Mouse (Mus musculus) ZHBTc4 (cell line): Measurements from ENCODE around the gene Pxk.

Experiments
- DNase-seq: peaks from one replicate; pipeline ENCODE4 v3.0.0-alpha.2; 2011; ENCODE audit warnings: low read depth, low spot score

Pxk gene

DNA sequence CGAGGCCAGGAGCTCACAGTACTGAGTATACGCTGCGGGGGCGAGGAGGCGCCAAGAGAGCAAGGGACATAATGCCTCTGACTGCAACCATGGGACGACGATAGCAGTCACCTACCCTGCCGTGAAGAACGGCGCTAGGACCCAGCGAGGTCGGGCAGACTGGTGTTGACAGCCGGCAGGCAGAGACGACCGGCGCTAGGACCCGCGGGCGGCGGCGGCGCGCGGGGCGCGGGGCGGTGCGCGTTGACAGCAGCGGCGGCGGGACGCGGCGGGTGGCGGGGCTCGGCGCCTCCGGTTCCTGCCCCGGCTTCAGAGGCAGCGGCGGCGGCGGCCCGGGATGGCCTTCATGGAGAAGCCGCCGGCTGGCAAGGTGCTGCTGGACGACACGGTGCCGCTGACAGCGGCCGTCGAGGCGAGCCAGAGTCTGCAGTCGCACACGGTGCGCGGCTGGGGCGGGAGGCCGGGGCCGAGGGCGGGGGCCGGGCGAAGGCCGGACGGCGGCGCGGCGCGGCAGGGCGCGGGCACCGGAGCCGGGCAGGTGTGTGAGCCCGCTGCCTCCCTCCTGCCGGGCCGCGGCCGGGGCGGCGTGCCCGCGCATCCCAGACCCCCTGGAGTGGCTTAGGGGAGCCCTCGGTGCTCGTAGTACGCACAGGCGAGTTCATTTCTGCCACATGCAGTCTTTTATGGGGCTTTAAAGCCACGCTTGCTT is at the start of gene Pxk:
TSS of gene Pxk (plus strand) at position 234 of the 709 bp plus-strand sequence.
- peak; percentile 90 for DNase-seq

DNA sequence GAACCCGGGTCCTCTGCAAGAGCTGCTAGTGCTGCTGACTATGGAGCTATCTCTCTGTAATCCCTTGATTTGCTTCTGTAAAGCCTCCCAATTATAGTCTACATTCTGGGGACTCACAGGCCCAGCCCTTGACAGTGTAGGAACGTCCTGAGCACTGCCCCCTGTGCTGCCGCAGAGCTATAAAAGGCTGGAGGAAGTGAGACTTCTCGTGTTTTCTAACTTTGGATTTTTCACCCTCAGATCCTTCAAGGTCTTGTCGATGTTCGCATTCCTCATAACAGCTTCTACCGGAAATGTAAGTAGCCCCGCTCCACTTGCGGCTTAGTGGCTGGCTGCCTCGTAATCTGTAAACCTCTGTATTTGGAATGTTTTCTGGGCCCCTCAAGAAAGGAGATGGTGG is 48.7 kb upstream of the Pxk start:
- DNase-seq = no peak

DNA sequence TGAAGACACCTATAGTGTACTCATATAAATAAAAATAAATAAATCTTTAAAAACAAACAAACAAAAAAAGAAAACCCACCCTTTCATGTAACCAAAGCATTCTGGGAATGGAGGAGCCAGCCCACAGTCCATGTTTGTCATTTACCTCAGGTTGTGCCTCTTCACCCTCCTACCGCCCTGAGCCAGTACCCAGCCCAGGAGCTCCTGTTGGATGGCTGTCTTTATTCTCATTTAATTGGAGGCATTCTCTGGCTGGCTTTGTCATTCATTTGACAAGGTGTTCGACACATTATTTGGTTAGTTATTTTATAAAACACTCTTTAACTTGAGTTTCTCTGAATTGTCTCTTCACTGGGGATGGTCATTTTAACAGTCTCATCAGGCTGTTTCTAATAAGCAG is 46.1 kb upstream of the Pxk start:
- DNase-seq = peak; percentile 76

DNA sequence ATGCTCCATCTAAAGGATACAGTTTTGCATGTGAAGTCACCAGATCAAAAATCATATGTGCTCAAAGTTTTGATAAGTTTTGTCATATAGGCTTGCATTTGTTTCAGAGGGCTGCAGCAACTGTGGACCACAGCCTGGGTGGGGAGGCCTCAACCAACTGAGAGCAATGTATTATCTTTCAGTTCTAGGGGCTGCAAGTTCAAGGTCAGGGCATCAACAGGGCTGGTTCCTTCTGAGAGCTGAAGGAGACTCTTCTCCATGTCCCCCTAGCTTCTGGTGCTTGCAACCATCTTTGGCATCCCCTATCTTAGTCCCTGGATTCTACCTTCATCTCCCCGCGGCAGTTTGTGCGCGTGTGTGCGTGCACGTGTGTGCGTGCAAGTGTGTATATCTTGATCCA is 45.4 kb upstream of the Pxk start:
- DNase-seq = no peak

DNA sequence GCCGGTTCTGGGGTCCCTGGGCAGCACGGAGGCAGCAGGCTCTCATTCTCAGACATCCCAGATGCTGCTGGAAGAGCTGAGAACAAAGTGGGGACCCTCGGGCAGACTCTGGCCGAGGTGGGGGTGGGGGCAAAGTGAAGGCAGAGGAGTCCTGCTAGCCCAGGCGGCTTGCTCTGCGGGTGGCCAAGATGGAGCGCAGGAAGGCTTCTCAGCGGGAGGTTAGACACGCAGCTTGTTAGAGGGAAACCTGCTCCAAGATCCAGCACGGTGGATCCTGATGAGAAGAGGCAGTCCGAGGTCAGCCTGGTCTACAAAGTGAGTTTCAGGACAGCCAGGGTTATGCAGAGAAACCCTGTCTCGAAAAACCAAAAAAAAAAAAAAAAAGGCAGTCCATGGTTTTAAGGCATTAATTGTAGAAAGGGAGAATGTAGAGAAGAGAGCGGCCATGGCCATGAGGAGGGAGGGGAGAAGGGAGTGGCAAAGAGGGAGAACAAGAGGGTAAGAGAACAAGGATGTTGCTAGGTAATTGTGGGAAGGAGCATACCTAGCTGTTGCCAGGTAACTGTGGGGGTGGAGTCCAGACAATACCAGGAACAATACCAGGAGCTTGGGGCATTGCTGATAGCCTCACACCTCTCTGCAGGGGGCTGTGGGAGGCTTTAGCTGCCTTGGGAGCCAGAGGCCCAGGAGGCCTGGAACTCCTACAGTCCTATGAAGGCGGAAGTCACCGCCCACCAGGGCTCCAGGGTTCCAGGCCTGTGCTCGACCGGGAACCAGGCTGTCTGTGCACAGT is 43.5 kb upstream of the Pxk start:
- peak; percentile 99 for DNase-seq

DNA sequence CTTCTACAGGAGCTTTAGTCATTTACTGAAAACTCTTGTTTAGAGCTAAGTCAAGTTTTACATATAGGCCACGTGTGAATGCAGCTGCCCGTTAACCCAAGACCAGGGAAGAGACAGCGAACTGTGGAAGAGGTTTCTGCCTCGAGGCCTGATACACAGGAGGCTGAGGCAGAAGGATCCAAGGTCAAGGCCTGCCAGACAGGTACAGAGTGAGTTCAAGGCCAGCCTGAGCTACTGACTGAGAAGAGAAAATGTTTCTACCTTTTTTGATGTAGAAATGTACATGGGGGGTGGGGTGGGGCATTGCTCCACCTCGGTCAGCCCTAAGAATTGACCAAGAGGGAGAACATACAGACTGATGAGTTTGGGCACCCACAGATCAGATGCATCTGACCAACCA is 41.9 kb upstream of the Pxk start:
- no peak for DNase-seq

DNA sequence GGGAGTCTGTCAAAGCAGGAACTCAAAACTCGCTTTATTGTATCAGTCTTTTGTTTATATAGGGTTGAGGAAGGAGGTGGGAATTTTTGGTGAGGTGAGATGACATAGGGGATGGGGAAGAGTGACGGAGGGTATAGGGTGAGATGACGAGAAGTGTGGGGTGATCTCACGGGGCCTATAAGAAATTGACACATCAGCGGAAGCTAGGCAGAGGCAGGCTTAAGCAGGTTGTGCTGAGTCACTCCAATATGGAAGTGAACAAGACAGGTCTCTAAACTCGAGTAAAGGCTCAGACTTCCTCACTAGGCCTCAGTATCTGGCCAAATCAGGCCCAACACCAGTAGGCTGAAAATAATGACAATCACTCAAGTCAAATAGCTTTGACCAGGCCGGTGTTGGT is 38.1 kb upstream of the Pxk start:
- DNase-seq = peak; percentile 29

DNA sequence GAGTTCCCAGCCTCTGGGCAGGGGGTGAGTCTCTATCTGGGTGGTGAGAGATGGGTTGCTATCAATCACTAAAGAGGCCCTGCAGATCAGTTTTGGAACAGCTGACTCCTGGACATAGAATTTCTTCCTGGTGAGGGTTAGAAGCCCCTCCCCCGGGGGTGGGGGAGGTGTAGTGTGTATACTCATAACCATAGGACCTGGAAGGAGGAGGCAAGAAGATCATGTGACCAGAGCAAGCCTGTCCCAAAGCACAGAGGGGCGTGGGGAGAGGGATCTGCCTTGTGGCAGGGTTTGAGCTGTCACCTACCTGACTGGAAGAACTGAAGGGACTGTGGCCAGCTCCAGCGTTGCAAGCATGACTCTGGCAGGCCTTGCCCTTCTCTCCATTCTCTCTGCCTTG is 35.9 kb upstream of the Pxk start:
- peak; percentile 85 for DNase-seq

DNA sequence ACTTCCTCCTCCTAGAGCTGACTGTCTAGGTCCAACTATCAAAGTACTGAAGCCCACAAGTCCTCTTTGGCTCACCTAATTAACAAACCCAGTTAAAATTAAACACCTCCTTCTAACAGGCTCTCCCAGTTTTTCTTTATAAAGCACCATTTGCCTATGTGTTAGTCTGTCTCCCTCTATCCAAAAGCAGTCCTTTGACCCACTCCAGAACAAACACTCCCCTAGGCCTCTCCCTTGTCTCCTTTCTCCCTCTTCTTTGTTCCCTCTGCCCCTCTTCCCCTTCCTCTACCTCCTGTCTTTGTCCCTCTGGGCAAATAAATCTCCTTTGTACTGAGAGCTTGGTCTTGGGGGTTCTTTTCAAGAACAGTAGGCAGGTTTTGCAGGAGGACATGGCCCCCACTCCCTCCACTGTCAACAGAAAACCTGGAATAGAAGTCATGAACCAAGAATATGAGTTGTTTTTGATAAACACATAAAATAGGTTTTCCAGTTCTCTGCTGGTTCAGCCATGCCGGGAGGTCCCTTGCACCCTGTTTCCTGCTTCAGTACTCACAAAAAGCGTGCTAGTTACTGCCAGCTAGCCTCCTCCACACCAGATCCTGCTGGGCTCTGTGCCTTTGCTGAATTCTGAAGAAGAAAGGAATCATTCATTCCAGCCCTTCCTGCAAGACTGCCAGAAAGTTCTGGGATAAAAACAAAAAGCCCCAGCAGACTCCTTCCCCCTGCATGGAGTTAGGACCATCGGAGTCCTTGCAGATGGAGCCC is 35.3 kb upstream of the Pxk start:
- no peak for DNase-seq

DNA sequence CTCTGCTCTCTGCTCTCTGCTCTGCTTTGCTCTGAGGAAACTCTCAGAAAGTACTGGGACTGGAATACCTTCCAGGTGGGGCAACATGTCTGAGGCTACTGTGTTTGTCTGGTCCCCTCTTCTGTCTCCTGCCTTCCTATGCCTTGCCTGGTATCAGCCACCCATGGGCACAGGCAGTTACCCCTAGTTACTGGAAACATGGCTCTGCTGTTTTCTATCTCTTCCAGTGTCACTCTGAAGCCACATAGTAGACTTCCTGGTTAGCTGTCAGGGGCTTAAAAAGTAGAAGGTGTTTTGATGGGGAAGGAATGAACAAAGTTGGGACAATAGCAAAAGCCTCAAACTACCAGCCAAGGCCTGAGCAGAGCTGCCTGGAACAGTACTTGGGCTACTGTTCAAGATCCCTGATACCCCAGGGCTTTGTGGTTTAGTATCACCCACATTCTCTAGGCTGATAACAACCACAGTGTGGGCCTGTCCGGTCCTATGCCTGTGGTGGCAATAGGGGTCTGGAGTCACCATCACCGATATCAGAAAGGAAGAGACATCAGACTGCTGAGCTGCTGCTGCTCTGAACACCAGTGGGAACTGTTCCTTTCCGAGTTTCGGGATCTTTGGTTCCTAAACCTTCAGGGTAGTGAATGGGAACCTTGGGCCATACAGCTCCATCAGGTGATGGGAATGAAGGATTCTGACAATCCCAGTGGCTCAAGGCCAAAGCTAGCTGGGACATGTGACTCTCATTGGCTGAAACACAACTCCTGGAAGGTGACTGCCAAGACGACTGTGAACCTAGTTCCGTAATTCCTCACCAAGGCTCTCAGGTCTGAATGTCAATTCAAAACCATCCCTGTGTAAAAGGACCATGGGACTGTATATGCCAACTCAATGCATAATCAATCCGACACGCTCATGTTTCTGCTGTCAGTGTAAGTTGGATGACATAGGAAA is 33.9 kb upstream of the Pxk start:
- DNase-seq = no peak

DNA sequence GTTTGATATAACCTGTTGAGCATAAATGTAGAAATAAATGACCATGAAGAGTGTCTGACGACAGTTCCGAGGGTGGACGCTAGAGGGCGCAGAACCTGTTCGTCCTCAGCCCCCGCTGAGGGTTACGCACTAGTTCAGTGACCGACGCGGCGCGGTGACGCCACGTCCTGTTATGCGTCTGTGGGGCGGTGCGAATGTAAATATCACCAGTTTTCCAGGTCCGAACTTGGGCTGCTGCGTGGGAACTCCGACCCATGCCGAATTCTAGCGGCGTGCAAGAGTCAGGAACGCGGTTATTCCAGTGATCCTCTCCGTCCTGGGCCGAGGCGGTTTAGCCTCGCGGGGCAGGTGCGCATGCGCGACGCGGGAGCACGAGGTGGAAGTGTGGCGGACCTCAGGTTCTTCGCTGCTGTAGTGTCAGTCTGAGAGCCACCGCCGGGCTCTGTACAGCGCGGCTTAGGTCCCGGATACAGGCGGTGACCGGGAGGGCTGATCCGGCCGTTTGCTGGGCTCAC is 17.8 kb upstream of the Pxk start, which contains the start of gene Rpp14:
TSS of gene Rpp14 (plus strand) at position 203 of the 515 bp plus-strand sequence.
- DNase-seq = peak; percentile 98

DNA sequence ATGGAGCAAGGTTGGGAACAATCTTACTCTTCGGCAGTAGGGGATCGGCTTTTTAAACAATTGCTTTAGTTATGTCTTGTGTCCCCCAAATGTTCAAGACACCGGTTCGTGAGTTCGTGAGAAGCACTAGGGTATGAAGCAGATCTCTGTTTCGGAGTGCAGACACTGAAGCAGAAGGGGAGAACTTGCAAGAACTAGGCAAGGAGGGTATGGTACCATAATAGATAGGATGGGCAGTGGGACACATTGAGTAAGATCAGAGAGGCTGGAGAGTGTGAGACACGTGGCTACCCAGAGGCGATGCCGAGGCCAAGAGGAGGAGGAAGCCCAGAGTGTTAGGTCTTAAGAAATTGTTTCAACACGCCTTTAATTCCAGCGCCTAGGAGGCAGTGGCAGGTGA is 17.3 kb upstream of the Pxk start:
- peak; percentile 49 for DNase-seq

DNA sequence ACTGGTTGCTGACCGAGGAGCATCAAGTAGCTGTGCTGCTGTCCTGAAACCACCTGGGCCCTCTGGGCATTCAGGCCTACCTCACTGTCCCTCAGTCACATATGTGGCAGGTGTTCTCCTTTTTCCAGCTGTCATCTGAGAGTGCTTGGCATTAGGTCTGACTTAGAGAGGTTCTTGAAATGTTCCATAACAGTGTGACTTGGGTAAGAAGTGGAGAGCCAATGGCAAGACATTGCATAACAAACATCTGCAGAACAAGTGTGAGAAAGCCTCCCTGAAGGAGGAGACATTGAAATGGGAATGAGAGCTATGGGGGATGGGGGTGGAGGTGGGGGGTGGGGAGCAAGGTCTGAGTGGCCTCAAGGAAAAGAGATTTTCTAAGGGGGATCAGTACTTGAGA is 15.1 kb upstream of the Pxk start:
- no peak for DNase-seq

DNA sequence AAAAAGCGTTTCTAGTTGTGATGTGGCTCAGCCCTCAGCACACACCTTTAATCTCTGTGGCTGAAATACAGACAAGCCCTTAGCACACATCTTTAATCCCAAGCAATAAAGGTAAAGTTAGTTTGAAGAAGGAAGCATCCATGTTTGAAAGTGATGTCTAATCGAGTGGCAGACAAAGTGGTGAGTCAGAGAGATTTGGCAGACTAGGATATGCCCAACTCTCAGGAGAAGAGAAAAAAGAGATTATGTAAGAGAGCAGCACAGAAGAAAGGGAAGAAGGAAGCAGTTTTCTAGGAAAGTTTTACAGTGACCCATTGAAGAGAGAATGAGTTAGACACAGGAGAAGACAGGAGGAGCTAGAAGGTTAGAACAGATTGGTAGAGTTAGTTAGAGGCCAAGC is 9.0 kb upstream of the Pxk start:
- no peak for DNase-seq

DNA sequence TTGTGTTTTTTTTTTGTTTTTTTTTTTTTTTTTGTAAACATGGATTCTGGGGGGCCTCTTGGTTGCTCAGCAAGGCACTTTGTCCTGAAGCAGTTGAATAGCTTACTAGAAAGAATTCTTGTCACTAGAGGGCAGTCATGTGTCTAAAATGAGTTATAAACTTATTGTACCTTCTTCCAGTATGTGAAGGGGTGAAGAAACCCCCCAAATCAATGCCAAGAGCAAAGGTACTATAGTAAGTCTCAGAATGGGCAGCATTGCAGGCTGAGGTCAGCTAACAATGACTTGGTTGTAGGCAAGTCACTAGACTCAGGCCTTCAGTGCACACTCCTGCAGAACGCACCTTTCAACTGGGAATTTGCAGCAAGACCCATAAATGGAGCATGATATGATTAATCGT is 5.4 kb upstream of the Pxk start:
- peak; percentile 46 for DNase-seq

DNA sequence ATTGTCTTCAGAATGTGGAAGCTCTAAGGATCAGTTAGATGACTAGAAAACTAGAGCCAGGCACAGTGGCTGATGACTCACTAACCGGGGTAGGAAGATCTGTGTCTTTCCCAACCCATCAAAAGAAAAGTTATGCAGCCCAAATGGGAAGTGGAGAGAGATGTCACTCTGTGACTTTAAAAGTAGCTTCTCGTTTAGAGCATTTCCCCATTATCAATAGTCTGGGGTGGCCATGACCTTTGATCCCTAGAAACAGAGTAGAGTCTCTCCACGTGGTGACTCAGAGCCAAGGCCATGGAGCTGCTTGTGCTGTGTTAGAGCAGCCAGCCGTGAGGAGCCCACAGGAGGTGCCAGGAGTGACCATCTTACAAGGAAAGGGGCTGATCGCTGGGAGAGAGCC is 4.6 kb upstream of the Pxk start:
- DNase-seq = no peak

DNA sequence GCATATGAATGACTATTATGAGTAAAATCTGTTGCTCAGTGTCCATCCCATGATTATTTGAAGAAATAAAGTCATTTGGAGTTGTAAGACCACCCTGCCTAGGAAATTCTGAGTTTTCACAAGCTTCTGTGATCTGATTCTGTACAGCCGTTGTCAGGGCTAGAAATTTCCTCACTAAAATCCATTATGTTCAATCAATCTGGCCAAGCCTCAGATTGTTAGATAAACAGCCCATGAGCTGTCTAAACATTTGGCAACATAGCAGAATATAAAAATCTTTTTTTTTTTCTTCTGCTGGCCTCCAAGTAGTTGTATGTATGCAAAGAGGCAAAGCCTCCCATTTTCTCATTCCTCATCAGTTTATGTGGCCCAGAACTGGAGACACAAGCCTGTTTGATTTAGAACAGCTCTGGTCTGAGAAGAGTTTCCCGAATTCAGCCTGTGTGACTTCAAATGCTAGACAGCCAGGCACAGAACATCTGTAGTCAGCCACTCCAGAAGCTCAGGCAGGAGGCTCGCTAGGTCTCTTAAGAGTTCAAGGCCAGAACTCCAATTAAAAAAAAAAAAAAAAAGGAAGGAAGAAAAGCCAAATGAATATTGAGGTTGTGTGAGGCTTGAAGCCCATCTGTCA is 3.0 kb upstream of the Pxk start:
- no peak for DNase-seq

DNA sequence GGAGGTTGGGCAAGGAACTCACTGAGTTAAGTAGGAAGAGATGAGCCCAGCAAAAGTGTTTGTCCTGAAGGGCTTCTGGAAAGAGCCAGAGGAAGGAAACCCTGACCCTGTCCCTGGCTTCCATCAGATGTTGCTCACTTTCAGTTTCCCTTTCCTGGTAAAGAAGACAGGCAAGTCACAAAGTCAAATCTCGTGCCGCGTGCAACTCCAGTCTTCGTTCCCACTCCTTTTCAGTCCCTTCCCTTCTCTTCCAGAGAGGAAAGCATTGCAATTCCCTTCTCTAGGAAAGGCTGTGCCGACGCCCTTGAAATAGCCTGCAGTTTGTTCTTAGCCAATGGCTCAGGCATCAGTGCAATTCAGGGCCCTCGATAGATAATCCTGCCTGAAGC is 2.5 kb upstream of the Pxk start:
- peak; percentile 55 for DNase-seq

DNA sequence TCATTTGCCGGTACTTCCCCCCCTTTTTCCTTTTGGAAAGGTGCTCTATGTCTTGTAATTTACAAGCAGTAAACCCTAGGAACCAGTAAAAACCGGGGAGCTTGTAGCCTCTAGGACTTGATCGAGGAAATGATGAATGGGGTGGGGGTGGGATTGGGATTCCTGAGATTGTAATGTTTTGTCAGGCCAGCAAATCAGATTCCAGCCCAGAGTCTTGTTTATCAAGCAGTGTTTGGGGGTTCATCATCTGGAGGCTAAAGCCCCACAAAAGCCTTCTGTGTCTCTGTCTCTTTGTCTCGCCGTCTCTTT is 630 bp downstream of the Pxk start:
- no peak for DNase-seq

DNA sequence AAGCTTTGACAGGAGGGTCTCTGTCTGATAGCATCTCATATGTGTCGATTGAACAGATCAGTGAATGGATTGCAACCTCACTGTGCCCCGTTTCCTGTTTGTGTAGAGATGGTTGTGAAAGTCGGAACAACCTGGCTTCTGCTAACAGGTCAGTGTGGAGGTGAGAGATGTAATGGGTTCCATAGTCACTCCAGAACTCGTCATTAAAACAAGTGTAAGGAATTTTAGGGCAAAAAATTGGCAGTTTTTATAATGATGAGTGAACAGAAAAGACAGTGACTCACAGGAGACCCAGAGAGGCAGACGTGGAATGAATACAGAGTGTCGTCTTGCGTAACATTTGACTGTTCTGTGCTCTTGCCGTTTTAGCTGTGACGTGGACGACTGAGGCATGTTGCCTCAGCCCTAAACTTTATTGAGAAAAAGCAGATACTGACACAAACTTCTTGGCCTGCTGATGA is 1.6 kb downstream of the Pxk start:
- DNase-seq = no peak

DNA sequence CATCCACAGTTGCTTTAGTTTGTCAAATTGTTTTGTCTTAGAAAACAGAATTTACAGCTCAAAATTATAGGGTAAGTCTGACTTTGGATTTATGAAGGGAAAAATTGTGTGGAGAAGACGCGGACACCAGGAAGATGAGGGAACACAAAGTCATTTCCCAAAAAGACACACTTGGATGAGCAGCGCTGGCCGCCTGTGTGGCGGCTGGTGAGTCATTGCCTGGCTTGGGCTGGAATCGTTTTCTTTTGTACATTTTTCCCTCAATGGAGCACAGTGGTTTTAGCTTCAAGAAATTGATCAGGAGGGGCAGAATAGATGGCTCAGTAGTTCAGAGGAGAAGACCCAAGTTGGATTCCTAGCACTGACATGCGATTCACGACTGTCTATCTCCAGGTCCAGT is 3.9 kb downstream of the Pxk start:
- no peak for DNase-seq
